Mouse (Mus musculus): ENCODE data around the gene 9130213A22Rik.

DNA sequence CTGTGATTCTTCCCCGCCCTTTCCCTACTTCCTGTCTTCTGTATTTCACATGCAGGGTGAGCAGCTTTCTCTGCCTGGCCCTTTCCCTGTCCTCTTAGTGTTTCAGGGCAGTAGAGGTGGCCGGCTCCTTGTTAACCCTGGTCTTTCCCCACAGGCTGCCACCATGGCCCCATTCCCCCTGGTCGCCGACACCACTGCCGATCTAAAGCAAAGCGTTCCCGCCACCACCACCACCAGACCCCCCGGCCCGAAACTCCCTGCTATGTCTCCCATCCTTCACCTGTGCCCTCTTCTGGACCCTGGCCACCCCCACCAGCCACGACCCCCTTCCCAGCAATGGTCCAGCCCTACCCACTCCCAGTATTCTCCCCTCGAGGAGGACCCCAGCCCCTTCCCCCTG lies 16.1 kb downstream of the 9130213A22Rik start:
- TF ChIP-seq TAL1 (IDR thresholded peaks at IDR 0.05; ENCODE audit: low read length) = no peak
- TF ChIP-seq GATA1 (IDR thresholded peaks at IDR 0.05; ENCODE audit: low read length) = no peak
